Mouse (Mus musculus) kidney, embryonic 16.5 days (tissue): ENCODE data around the gene Abi3bp. TPM values are rescaled to one million over a fixed set of nuclear protein-coding genes. Genes with fewer than 3 reads are reported as not detected.

Experiments
- ATAC-seq: fragments of 200-750 bp; cut with Nextera tagmentation; 2 replicates; pipeline ENCODE4 v1.8.0; 2017; ENCODE audit warnings: moderate TSS enrichment; ENCODE audit not compliant: low FRiP score, low TSS enrichment
- H3K27ac ChIP-seq: fragments of 300-500 bp; sonication (generic); 2 replicates; pipeline ENCODE4 v1.5.1; 2014; ENCODE audit warnings: low read length
- H3K27me3 ChIP-seq: fragments of 300-500 bp; sonication (generic); 2 replicates; pipeline ENCODE4 v1.6.1; 2014; ENCODE audit warnings: low read length, control low read depth, mixed read lengths; ENCODE audit not compliant: insufficient read depth
- H3K36me3 ChIP-seq: fragments of 300-500 bp; sonication (generic); 2 replicates; pipeline ENCODE4 v1.6.1; 2014; ENCODE audit warnings: low read length, control low read depth, mixed read lengths; ENCODE audit not compliant: insufficient read depth
- H3K4me1 ChIP-seq: fragments of 300-500 bp; sonication (generic); 2 replicates; pipeline ENCODE4 v1.6.1; 2014; ENCODE audit warnings: low read length, control low read depth, mixed read lengths; ENCODE audit not compliant: insufficient read depth
- H3K4me2 ChIP-seq: fragments of 300-500 bp; sonication (generic); replicated peaks from 2 replicates; pipeline ENCODE4 v1.6.1; 2014; ENCODE audit warnings: low read depth, low read length
- H3K4me3 ChIP-seq: fragments of 300-500 bp; sonication (generic); 2 replicates; pipeline ENCODE4 v1.5.1; 2014; ENCODE audit warnings: mild to moderate bottlenecking, low read length
- H3K9ac ChIP-seq: fragments of 300-500 bp; sonication (generic); replicated peaks from 2 replicates; pipeline ENCODE4 v1.6.1; 2014; ENCODE audit warnings: low read length
- H3K9me3 ChIP-seq: fragments of 300-500 bp; sonication (generic); 2 replicates; pipeline ENCODE4 v1.6.1; 2016; ENCODE audit warnings: low read length, control low read depth
- WGBS: fragments of 180-500 bp; shearing (Covaris S2); extraction: QIAGEN DNeasy Blood & Tissue Kit; methylation state at CpG from one replicate; pipeline ENCODE4 v1.1.7; 2014; 5-methylcytosine and 5-hydroxymethylcytosine counted together
- polyA plus RNA-seq: library from polyadenylated mRNA; unstranded; fragments of >200 nt; fragmentation: Nextera tagmentation; extraction: Ambion mirVana; gene quantifications from 2 replicates; pipeline ENCODE4 v1.2.1, GENCODE M21; 2015

Abi3bp gene
- polyA plus RNA-seq, 1 experiment from 2014 or later = 3.8 TPM

- H3K4me3 ChIP-seq = no peak overlapping the region
- no peak overlapping the region for H3K9ac ChIP-seq
- H3K4me1 ChIP-seq = peaks cover 7% of the 10 kb centered on the region; the same call in 1 of the 2 replicates
- H3K4me2 ChIP-seq = no peak overlapping the region
- peak; percentile 79; the same call in 1 of the 2 replicates for ATAC-seq
- no peak overlapping the region for H3K27ac ChIP-seq
- H3K36me3 ChIP-seq = no peaks in the 10 kb centered on the region
- H3K27me3 ChIP-seq = no peaks in the 10 kb centered on the region
- no peaks in the 10 kb centered on the region for H3K9me3 ChIP-seq
- 29% methylated on average over 2 of the region's 2 CpGs for WGBS
Observed at GRCm38 (mm10) chr16:56501513-56501912, 23.8 kb downstream of the Abi3bp start.

DNA sequence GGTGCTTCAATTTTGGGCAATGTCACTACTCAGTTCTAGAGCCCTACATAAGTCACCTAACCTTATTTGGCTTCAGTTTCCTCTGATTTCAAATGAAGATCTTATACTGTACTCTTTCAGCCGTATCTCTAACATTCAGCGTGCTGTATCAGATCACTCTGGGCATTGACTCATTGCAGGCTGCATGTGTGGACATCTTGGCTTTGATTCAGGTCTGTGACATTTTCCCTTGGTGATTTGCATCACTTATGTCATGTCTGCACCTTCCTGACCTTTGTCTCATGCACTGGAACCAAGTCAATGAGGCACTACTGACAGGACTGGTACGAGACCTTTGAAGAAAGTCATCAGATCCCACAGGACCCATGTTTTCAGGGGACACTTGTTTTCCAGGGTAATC lies 24.5 kb downstream of the Abi3bp start:
- Histone ChIP-seq H3K36me3 (no peaks in the 10 kb centered on the region), H3K27me3 (no peaks in the 10 kb centered on the region), H3K4me2 (no peak overlapping the region), H3K9me3 (no peaks in the 10 kb centered on the region), H3K27ac (no peak overlapping the region), H3K9ac (no peak overlapping the region), H3K4me3 (no peak overlapping the region), H3K4me1 (peaks cover 7% of the 10 kb centered on the region; the same call in 1 of the 2 replicates)
- WGBS = 60% methylated on average over 3 of the region's 3 CpGs
- no peak for ATAC-seq

DNA sequence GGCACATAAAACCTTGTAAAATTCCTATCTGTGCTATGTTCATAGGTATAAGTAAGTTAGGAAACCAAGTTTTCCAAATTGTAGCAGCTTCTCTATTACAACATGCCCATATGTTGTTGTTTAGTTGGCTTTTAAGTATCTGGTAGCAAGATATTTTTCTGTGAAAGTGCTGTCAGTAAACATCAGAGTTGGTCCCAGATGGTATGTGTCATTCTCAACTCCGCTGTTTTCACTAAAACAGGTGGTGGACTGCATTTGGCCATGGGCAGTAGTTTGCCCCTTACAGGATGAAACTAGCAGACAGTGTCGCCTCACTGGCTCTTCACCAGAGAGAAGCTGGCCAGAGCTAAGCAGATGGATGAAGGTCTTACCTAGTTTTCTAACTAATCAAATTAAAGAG lies 26.3 kb downstream of the Abi3bp start:
- Histone ChIP-seq H3K9ac (no peak overlapping the region), H3K4me1 (peaks cover 7% of the 10 kb centered on the region; the same call in 1 of the 2 replicates), H3K4me3 (no peak overlapping the region), H3K27me3 (no peaks in the 10 kb centered on the region), H3K9me3 (no peaks in the 10 kb centered on the region), H3K27ac (no peak overlapping the region), H3K4me2 (no peak overlapping the region), H3K36me3 (no peaks in the 10 kb centered on the region)
- ATAC-seq = no peak
- 88% methylated on average over 2 of the region's 2 CpGs for WGBS

DNA sequence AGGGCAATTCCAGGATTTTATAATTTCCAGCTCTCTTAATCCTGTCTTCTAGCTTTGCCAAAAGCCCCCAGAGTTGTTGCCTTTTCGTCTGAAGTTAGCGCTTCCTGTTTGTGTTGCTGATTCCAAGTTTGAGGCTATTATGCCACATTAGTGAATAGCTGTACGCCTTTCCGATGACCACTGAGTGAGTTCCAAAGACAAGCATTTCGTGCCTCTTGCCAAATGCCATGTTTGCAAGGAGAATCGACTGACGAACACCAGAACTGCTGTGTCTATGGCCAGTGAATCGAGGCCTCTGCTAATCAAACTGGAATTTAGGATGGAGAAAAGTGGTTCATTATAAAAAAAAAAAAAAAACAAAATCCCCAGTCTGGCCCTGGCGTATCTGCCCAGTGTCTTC lies 40.3 kb downstream of the Abi3bp start:
- no peaks in the 10 kb centered on the region for H3K9me3 ChIP-seq

DNA sequence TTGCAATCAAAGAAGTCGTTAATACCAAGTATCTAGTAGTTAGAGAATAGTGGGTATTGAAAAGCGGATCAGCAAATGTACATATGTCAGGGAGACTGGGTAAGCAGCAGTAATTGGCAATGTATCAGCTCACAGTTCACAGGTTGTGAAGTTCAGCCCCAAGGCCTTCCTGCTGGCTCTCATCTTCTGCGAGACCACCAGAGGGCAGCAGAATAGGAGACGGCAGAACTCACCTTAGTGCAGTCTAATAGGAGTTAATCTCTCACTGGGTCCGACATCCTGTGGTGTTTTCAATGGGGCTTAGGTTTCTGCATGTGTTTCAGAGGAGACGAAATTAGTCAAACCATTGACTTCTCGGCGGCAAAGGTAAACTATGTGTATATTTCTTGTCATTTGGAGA lies 46.7 kb downstream of the Abi3bp start:
- 37% methylated on average over 8 of the region's 8 CpGs for WGBS
- no peak for ATAC-seq

More for the DNA sequence above, 40.3 kb downstream of the Abi3bp start:
- WGBS = 89% methylated on average over 9 of the region's 9 CpGs
- Histone ChIP-seq H3K4me2 (no peak overlapping the region), H3K4me3 (no peak overlapping the region), H3K4me1 (no peaks in the 10 kb centered on the region), H3K36me3 (no peaks in the 10 kb centered on the region), H3K9ac (no peak overlapping the region), H3K27me3 (no peaks in the 10 kb centered on the region), H3K27ac (no peak overlapping the region)
- ATAC-seq = no peak

GRCm38 (mm10) chr16:56526482-56526881 lies 48.8 kb downstream of the Abi3bp start:
- no peaks in the 10 kb centered on the region for H3K36me3 ChIP-seq
- H3K9ac ChIP-seq = no peak overlapping the region
- no peak overlapping the region for H3K4me2 ChIP-seq
- no peak for ATAC-seq
- 93% methylated on average over 1 of the region's 1 CpGs for WGBS
- H3K4me3 ChIP-seq = no peak overlapping the region
- H3K27ac ChIP-seq = no peak overlapping the region
- no peaks in the 10 kb centered on the region for H3K9me3 ChIP-seq
- H3K4me1 ChIP-seq = no peaks in the 10 kb centered on the region
- H3K27me3 ChIP-seq = no peaks in the 10 kb centered on the region

More for the DNA sequence above, 46.7 kb downstream of the Abi3bp start:
- Histone ChIP-seq H3K4me3 (no peak overlapping the region), H3K4me2 (no peak overlapping the region), H3K27ac (no peak overlapping the region), H3K4me1 (no peaks in the 10 kb centered on the region), H3K9me3 (no peaks in the 10 kb centered on the region), H3K27me3 (no peaks in the 10 kb centered on the region), H3K9ac (no peak overlapping the region), H3K36me3 (no peaks in the 10 kb centered on the region)

DNA sequence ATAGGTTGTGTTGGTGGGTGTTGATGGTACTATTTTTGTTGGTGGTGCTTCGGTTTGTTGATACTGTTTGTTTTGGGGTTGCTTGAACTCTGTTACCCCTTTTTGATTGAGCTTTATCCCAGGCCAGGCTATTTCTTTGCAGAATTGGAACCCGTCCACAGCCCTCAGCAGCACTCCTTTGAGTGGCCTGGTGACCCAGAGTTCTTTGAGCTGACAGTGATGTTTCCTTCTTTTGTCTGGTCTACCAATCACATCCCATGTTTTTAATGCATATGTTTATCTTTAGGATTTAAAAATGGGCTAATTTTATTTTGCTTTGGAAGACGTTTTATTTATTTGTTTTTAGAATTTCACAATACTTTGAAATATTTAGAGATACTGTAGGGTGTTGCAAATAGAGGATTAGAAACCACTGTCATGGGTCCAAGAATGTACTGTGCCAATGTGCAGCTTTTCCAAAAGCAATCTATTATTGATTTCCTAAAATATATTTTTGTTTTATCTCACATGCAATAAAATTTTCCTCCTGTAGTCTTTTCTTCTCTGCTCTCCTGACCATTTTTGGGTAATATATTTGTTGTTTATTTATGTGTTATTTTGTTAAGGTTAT lies 50.5 kb downstream of the Abi3bp start:
- Histone ChIP-seq H3K9me3 (no peaks in the 10 kb centered on the region), H3K9ac (no peak overlapping the region), H3K27ac (no peak overlapping the region), H3K4me2 (no peak overlapping the region), H3K4me3 (no peak overlapping the region), H3K27me3 (no peaks in the 10 kb centered on the region), H3K4me1 (no peaks in the 10 kb centered on the region), H3K36me3 (no peaks in the 10 kb centered on the region)
- WGBS = 69% methylated on average over 3 of the region's 3 CpGs
- ATAC-seq = no peak

- Histone ChIP-seq H3K4me2 (no peak overlapping the region), H3K27me3 (no peaks in the 10 kb centered on the region), H3K27ac (no peak overlapping the region), H3K4me3 (no peak overlapping the region), H3K36me3 (no peaks in the 10 kb centered on the region), H3K9ac (no peak overlapping the region), H3K9me3 (no peaks in the 10 kb centered on the region), H3K4me1 (no peaks in the 10 kb centered on the region)
- ATAC-seq = no peak
- 72% methylated on average over 1 of the region's 1 CpGs for WGBS
Observed at GRCm38 (mm10) chr16:56579536-56579935, 101.9 kb downstream of the Abi3bp start.

- Histone ChIP-seq H3K27ac (no peak overlapping the region), H3K4me3 (no peak overlapping the region), H3K4me2 (no peak overlapping the region), H3K9ac (no peak overlapping the region), H3K9me3 (no peaks in the 10 kb centered on the region), H3K4me1 (no peaks in the 10 kb centered on the region), H3K36me3 (no peaks in the 10 kb centered on the region), H3K27me3 (no peaks in the 10 kb centered on the region)
- no peak for ATAC-seq
- WGBS = 85% methylated on average over 5 of the region's 5 CpGs
Observed at GRCm38 (mm10) chr16:56593581-56593980, 115.9 kb downstream of the Abi3bp start.

DNA sequence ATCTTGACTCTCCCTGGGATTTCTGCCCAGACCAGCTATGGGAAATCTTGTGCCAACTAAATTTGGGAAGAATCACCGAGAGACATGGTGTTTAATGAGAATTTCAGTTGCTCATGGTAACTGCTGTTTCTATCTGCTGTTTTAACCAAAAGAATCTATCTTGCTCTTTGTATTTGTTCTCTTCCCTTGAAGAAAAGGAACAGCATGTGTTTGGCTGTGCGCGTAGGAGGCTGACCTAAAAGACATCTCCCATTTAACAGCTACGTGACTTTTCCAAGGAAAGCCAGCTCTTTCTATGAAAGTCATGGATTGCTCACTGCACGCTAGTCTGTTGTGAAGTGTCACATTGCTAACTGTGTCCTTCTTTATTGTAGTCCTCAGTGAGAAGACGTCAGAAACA lies 117.2 kb downstream of the Abi3bp start:
- Histone ChIP-seq H3K4me1 (no peaks in the 10 kb centered on the region), H3K27me3 (no peaks in the 10 kb centered on the region), H3K4me2 (no peak overlapping the region), H3K9ac (no peak overlapping the region), H3K9me3 (no peaks in the 10 kb centered on the region), H3K4me3 (no peak overlapping the region), H3K36me3 (no peaks in the 10 kb centered on the region), H3K27ac (no peak overlapping the region)
- WGBS = 81% methylated on average over 6 of the region's 6 CpGs
- no peak for ATAC-seq
